Mouse (Mus musculus): ENCODE measurements around the gene Nr2c2. TPM values are rescaled to one million over a fixed set of nuclear protein-coding genes. Genes with fewer than 3 reads are reported as not detected.

Gene Nr2c2
- total RNA-seq, 2 experiments from 2014 or later, result 83.7 to 86.6 TPM

Other genes starting within 250 kb of the Nr2c2 start
- 10 to 100 TPM; 22.1 to 23.2 TPM for gene Ccdc174, start 213.3 kb upstream of the Nr2c2 start, total RNA-seq (2021)
- gene 4930590J08Rik, start 188.6 kb upstream of the Nr2c2 start, total RNA-seq (2021), result 1 to 10 TPM; 1.8 to 2.0 TPM
- 1 to 10 TPM; 9.0 to 9.6 TPM for gene Fgd5, start 112.5 kb upstream of the Nr2c2 start, total RNA-seq (2021)
- 10 to 100 TPM; 47.2 to 54.5 TPM for gene Mrps25, start 92.6 kb downstream of the Nr2c2 start, total RNA-seq (2021)
- 10 to 100 TPM; 32.5 to 37.6 TPM for gene Rbsn, start 123.5 kb downstream of the Nr2c2 start, total RNA-seq (2021)
- gene Trh, start 153.3 kb downstream of the Nr2c2 start, total RNA-seq (2021), result under 1 TPM; 0.56 to 0.69 TPM